Comparison of ENCODE assay signal across 25 mouse cellular contexts in genomic region chr2:163616652-163617227, GRCm38 (mm10). TPM values are rescaled to one million over a fixed set of nuclear protein-coding genes. Genes with fewer than 3 reads are reported as not detected.
A peak's percentile ranks its signal among the peaks of the same experiment; 100 is the strongest.
DNase-seq lines count a peak whose midpoint lies in the region; ATAC-seq and TF ChIP-seq lines count a peak whose summit lies in the region.
"Had no signal": no experiment of that assay in that cellular context is flagged by ENCODE, and none has a peak within 500 bp of the region (broad histone marks: within the 10 kb centered on the region; RNA-seq: fewer than 3 reads in every experiment).

No protein-coding gene starts in this region.

- H3K27me3 ChIP-seq in heart, adult 2 months (ENCODE audit: control insufficient read depth, insufficient read depth, low read length), result no peaks in the 10 kb centered on the region
- H3K27me3 ChIP-seq in liver, embryonic 12.5 days (replicated peaks), result no peaks in the 10 kb centered on the region
- H3K27me3 ChIP-seq in liver, embryonic 11.5 days (replicated peaks; ENCODE audit: control insufficient read depth, insufficient read depth, low read length), result no peaks in the 10 kb centered on the region
- no peaks in the 10 kb centered on the region for H3K27me3 ChIP-seq in liver, embryonic 13.5 days
- H3K27me3 ChIP-seq in small intestine, adult 2 months (ENCODE audit: control insufficient read depth, insufficient read depth, low read length), result no peaks in the 10 kb centered on the region
- H3K27me3 ChIP-seq in cerebellum, adult 2 months (ENCODE audit: control insufficient read depth, insufficient read depth, low read length), result no peaks in the 10 kb centered on the region
- H3K27me3 ChIP-seq: forebrain, embryonic 12.5 days; limb, embryonic 12.5 days; midbrain, embryonic 13.5 days; neural tube, embryonic 12.5 days had no signal

- no peak overlapping the region for H3K4me2 ChIP-seq in liver, embryonic 12.5 days
- H3K4me2 ChIP-seq in liver, embryonic 11.5 days, result no peak overlapping the region
- H3K4me2 ChIP-seq in liver, embryonic 13.5 days, result no peak overlapping the region
- H3K4me2 ChIP-seq: forebrain, embryonic 12.5 days; heart, embryonic 11.5 days; limb, embryonic 12.5 days; midbrain, embryonic 13.5 days; neural tube, embryonic 12.5 days had no signal

- intact Hi-C loops in heart, adult 2 months (cut with DNase I), result loop anchor here (2.0 kb wide), 1 partner anchor 14 kb away; no protein-coding TSS in a partner anchor

- no peak overlapping the region for H3K4me3 ChIP-seq in heart, adult 2 months
- no peak overlapping the region for H3K4me3 ChIP-seq in liver, embryonic 12.5 days
- H3K4me3 ChIP-seq in liver, embryonic 11.5 days (ENCODE audit: low read depth, low read length), result no peak overlapping the region
- no peak overlapping the region for H3K4me3 ChIP-seq in liver, embryonic 13.5 days (replicated peaks)
- H3K4me3 ChIP-seq in small intestine, adult 2 months (ENCODE audit: low read depth, low read length), result no peak overlapping the region
- no peak overlapping the region for H3K4me3 ChIP-seq in cerebellum, adult 2 months (replicated peaks; ENCODE audit: insufficient read depth, low read depth, low read length)
- H3K4me3 ChIP-seq: forebrain, embryonic 12.5 days; gastrocnemius, adult 2 months; hindbrain, embryonic 10.5 days; limb, embryonic 12.5 days; midbrain, embryonic 13.5 days; neural tube, embryonic 12.5 days had no signal

- H3K9ac ChIP-seq in heart, adult 2 months (ENCODE audit: low read depth, low read length), result no peak overlapping the region
- no peak overlapping the region for H3K9ac ChIP-seq in liver, embryonic 12.5 days
- H3K9ac ChIP-seq in liver, embryonic 11.5 days (ENCODE audit: low read depth, low read length), result no peak overlapping the region
- H3K9ac ChIP-seq in liver, embryonic 13.5 days, result no peak overlapping the region
- H3K9ac ChIP-seq: forebrain, embryonic 12.5 days; limb, embryonic 12.5 days; midbrain, embryonic 13.5 days; neural tube, embryonic 12.5 days had no signal

- no peaks in the 10 kb centered on the region for H3K9me3 ChIP-seq in liver, embryonic 12.5 days (replicated peaks)
- no peaks in the 10 kb centered on the region for H3K9me3 ChIP-seq in liver, embryonic 11.5 days (ENCODE audit: control insufficient read depth, low read length)
- no peaks in the 10 kb centered on the region for H3K9me3 ChIP-seq in liver, embryonic 13.5 days (replicated peaks)
- H3K9me3 ChIP-seq: forebrain, embryonic 12.5 days; hindbrain, embryonic 10.5 days; midbrain, embryonic 13.5 days; neural tube, embryonic 12.5 days had no signal

- H3K4me1 ChIP-seq in heart, adult 2 months (ENCODE audit: control insufficient read depth, insufficient read depth, low read length), result no peaks in the 10 kb centered on the region; the same call in 1 of the 2 replicates
- H3K4me1 ChIP-seq in liver, embryonic 12.5 days, result peaks cover 7% of the 10 kb centered on the region; the same call in 1 of the 2 replicates
- H3K4me1 ChIP-seq in liver, embryonic 11.5 days (replicated peaks; ENCODE audit: control insufficient read depth, insufficient read depth, low read length), result no peaks in the 10 kb centered on the region
- no peaks in the 10 kb centered on the region for H3K4me1 ChIP-seq in liver, embryonic 13.5 days (replicated peaks)
- H3K4me1 ChIP-seq in small intestine, adult 2 months (ENCODE audit: control insufficient read depth, insufficient read depth, insufficient read length, low read length), result peaks cover 14% of the 10 kb centered on the region; the same call in 1 of the 2 replicates
- no peaks in the 10 kb centered on the region for H3K4me1 ChIP-seq in cerebellum, adult 2 months (ENCODE audit: control insufficient read depth, insufficient read depth, low read length)
- H3K4me1 ChIP-seq: forebrain, embryonic 12.5 days; hindbrain, embryonic 10.5 days; limb, embryonic 12.5 days; midbrain, embryonic 13.5 days; neural tube, embryonic 12.5 days had no signal

- no peak for ATAC-seq in liver, embryonic 12.5 days
- ATAC-seq in liver, embryonic 11.5 days (replicated peaks; ENCODE audit: low FRiP score), result no peak
- ATAC-seq in liver, embryonic 13.5 days (ENCODE audit: low read depth), result no peak
- ATAC-seq: activated CD4-positive, CD25-positive, alpha-beta regulatory T cell, adult 4 months; hindbrain, embryonic 16.5 days; intestine, embryonic 16.5 days; midbrain, embryonic 13.5 days had no signal

- no peak for TF ChIP-seq EP300 in heart, adult 2 months (IDR thresholded peaks at IDR 0.05; ENCODE audit: insufficient read depth, low read depth, low read length)

- no peak for TF ChIP-seq CTCF in heart, adult 2 months (IDR thresholded peaks at IDR 0.05)
- TF ChIP-seq CTCF in small intestine, adult 2 months (IDR thresholded peaks at IDR 0.05; ENCODE audit: extremely low read depth, insufficient read length, insufficient replicate concordance, low read depth, low read length), result no peak
- no peak for TF ChIP-seq CTCF in cerebellum, adult 2 months (IDR thresholded peaks at IDR 0.05; ENCODE audit: borderline replicate concordance, insufficient read depth, low read depth, low read length)

- 70% methylated on average over 3 of the region's 3 CpGs for WGBS in heart, adult 2 months
- WGBS in liver, embryonic 12.5 days (ENCODE audit: insufficient replicate concordance), result 69% methylated on average over 3 of the region's 3 CpGs
- 77% methylated on average over 3 of the region's 3 CpGs for WGBS in liver, embryonic 11.5 days
- 71% methylated on average over 3 of the region's 3 CpGs for WGBS in liver, embryonic 13.5 days (ENCODE audit: insufficient replicate concordance)
- 29% methylated on average over 3 of the region's 3 CpGs for WGBS in small intestine, adult 2 months
- 84% methylated on average over 3 of the region's 3 CpGs for WGBS in cerebellum, adult 2 months

- 0 out of 2 replicates have a peak, but pooled peaks have one; percentile 17 for TF ChIP-seq POLR2A in heart, adult 2 months (IDR thresholded peaks at IDR 0.05; ENCODE audit: insufficient read depth, low read depth, low read length)
- TF ChIP-seq POLR2A in small intestine, adult 2 months (IDR thresholded peaks at IDR 0.05; ENCODE audit: low read depth, low read length), result no peak
- no peak for TF ChIP-seq POLR2A in cerebellum, adult 2 months (IDR thresholded peaks at IDR 0.05; ENCODE audit: borderline replicate concordance, insufficient read depth, low read length)

- H3K27ac ChIP-seq in heart, adult 2 months, result no peak overlapping the region
- peak overlapping the region; percentile 51 for H3K27ac ChIP-seq in liver, embryonic 12.5 days
- no peak overlapping the region for H3K27ac ChIP-seq in liver, embryonic 11.5 days (ENCODE audit: low read depth, low read length)
- H3K27ac ChIP-seq in liver, embryonic 13.5 days, result peak overlapping the region; percentile 44
- peak overlapping the region; percentile 23 for H3K27ac ChIP-seq in small intestine, adult 2 months (ENCODE audit: insufficient read depth, low read depth, low read length)
- no peak overlapping the region for H3K27ac ChIP-seq in cerebellum, adult 2 months (ENCODE audit: insufficient read depth, low read length)
- H3K27ac ChIP-seq: forebrain, embryonic 12.5 days; gastrocnemius, adult 2 months; hindbrain, embryonic 10.5 days; limb, embryonic 12.5 days; midbrain, embryonic 13.5 days; neural tube, embryonic 12.5 days had no signal

- no peaks in the 10 kb centered on the region; the same call in 1 of the 2 replicates for H3K79me2 ChIP-seq in heart, adult 2 months (replicated peaks; ENCODE audit: control insufficient read depth, insufficient read depth, low read length)

- DNase-seq in heart, adult 2 months, result no peak
- DNase-seq in heart, adult 8-10 months (ENCODE audit: low spot score), result no peak
- DNase-seq in liver, embryonic 11.5 days (ENCODE audit: low spot score), result no peak
- no peak for DNase-seq in liver, embryonic 13.5 days
- no peak for DNase-seq in cerebellum, adult 11 months
- no peak for DNase-seq in cerebellum, adult 2 months
- DNase-seq: adrenal gland, adult 8-10 months; B cell, adult 2 months; cerebellum, adult 9-11 months; gastrocnemius, adult 2 months; lung, adult 2 months; lung, postnatal 14 days; right cerebral cortex, postnatal 14 days; spleen, adult 18-20 months had no signal

- H3K36me3 ChIP-seq in heart, adult 2 months (ENCODE audit: control insufficient read depth, insufficient read depth, low read length), result peaks cover 21% of the 10 kb centered on the region
- H3K36me3 ChIP-seq in liver, embryonic 12.5 days, result peaks cover 100% of the 10 kb centered on the region
- H3K36me3 ChIP-seq in liver, embryonic 11.5 days (ENCODE audit: control insufficient read depth, insufficient read depth, low read length), result peaks cover 39% of the 10 kb centered on the region
- H3K36me3 ChIP-seq in liver, embryonic 13.5 days, result peaks cover 99% of the 10 kb centered on the region
- peaks cover 66% of the 10 kb centered on the region for H3K36me3 ChIP-seq in small intestine, adult 2 months (ENCODE audit: control insufficient read depth, insufficient read depth, low read length)

RNA-seq across cellular contexts. Expression of gene Ttpal, which starts 14.6 kb away (rescaled TPM):
- total RNA-seq in heart, adult 2 months (2021), result 10 to 100 TPM; 11.0 to 13.6 TPM
- polyA plus RNA-seq in heart, adult 2 months (2012; rRNA removed), result 10.2 and 11.0 TPM in 2 replicates
- total RNA-seq in heart, adult 8-10 months (2022), result 10 to 100 TPM in 2 of 4 experiments, 1 to 10 TPM in 2; 7.4 to 15.0 (median 11.4) TPM
- polyA plus RNA-seq in liver, embryonic 12.5 days (2016; fragmentation: Nextera tagmentation; extraction: Ambion mirVana), result 18.2 and 20.4 TPM in 2 replicates
- polyA plus RNA-seq in liver, embryonic 11.5 days (2014; fragmentation: Nextera tagmentation; extraction: Ambion mirVana), result 26.1 and 29.2 TPM in 2 replicates
- 13.9 and 15.9 TPM in 2 replicates for polyA plus RNA-seq in liver, embryonic 13.5 days (2015; fragmentation: Nextera tagmentation; extraction: Ambion mirVana)
- polyA plus RNA-seq in small intestine, adult 2 months (2012; rRNA removed), result 8.3 and 16.0 TPM in 2 replicates
- 23.7 and 28.0 TPM in 2 replicates for polyA plus RNA-seq in cerebellum, adult 2 months (2012; rRNA removed)

RNA-seq across cellular contexts. Expression of gene Serinc3, which starts 28.2 kb away (rescaled TPM):
- 100 to 1,000 TPM; 294 to 351 TPM for total RNA-seq in heart, adult 2 months (2021)
- polyA plus RNA-seq in heart, adult 2 months (2012; rRNA removed), result 264 and 414 TPM in 2 replicates
- 100 to 1,000 TPM; 272 to 302 (median 297) TPM for total RNA-seq in heart, adult 8-10 months (2022)
- polyA plus RNA-seq in liver, embryonic 12.5 days (2016; fragmentation: Nextera tagmentation; extraction: Ambion mirVana), result 127 and 132 TPM in 2 replicates
- polyA plus RNA-seq in liver, embryonic 11.5 days (2014; fragmentation: Nextera tagmentation; extraction: Ambion mirVana), result 116 TPM in 2 replicates
- polyA plus RNA-seq in liver, embryonic 13.5 days (2015; fragmentation: Nextera tagmentation; extraction: Ambion mirVana), result 112 and 130 TPM in 2 replicates
- 121 and 262 TPM in 2 replicates for polyA plus RNA-seq in small intestine, adult 2 months (2012; rRNA removed)
- 162 and 179 TPM in 2 replicates for polyA plus RNA-seq in cerebellum, adult 2 months (2012; rRNA removed)

RNA-seq across cellular contexts. Expression of gene Pkig, which starts 41.4 kb away (rescaled TPM):
- 100 to 1,000 TPM; 214 to 237 TPM for total RNA-seq in heart, adult 2 months (2021)
- 344 and 361 TPM in 2 replicates for polyA plus RNA-seq in heart, adult 2 months (2012; rRNA removed)
- total RNA-seq in heart, adult 8-10 months (2022), result 100 to 1,000 TPM; 214 to 247 (median 224) TPM
- polyA plus RNA-seq in liver, embryonic 12.5 days (2016; fragmentation: Nextera tagmentation; extraction: Ambion mirVana), result 133 and 134 TPM in 2 replicates
- 178 and 186 TPM in 2 replicates for polyA plus RNA-seq in liver, embryonic 11.5 days (2014; fragmentation: Nextera tagmentation; extraction: Ambion mirVana)
- 122 and 139 TPM in 2 replicates for polyA plus RNA-seq in liver, embryonic 13.5 days (2015; fragmentation: Nextera tagmentation; extraction: Ambion mirVana)
- polyA plus RNA-seq in small intestine, adult 2 months (2012; rRNA removed), result 82.0 and 143 TPM in 2 replicates
- 49.6 and 57.4 TPM in 2 replicates for polyA plus RNA-seq in cerebellum, adult 2 months (2012; rRNA removed)

Comparison
In these comparisons a context has a peak if more than half of its experiments do, and no peak if none do; other contexts are left out.
1. H3K27ac ChIP-seq: peak in liver, embryonic 12.5 days (single experiment), liver, embryonic 13.5 days (single experiment) and small intestine, adult 2 months (single experiment); none in heart, adult 2 months (single experiment), liver, embryonic 11.5 days (single experiment) and cerebellum, adult 2 months (single experiment).